Mouse (Mus musculus) hindbrain, postnatal 0 days (tissue): ENCODE results near the gene Epo. TPM values are rescaled to one million over a fixed set of nuclear protein-coding genes. Genes with fewer than 3 reads are reported as not detected.

Experiments
- ATAC-seq: fragments of 200-750 bp; cut with Nextera tagmentation; 2 replicates; pipeline ENCODE4 v1.8.0; 2017; ENCODE audit warnings: mild to moderate bottlenecking, moderate TSS enrichment, moderate library complexity
- DNase-seq: peaks from one replicate; pipeline ENCODE4 v3.0.0-alpha.2; 2015; ENCODE audit warnings: low spot score
- H3K27ac ChIP-seq: fragments of 300-500 bp; sonication (generic); 2 replicates; pipeline ENCODE4 v1.5.1; 2014; ENCODE audit warnings: mild to moderate bottlenecking
- H3K27me3 ChIP-seq: fragments of 300-500 bp; sonication (generic); 2 replicates; pipeline ENCODE4 v1.6.1; 2014; ENCODE audit warnings: low read length, mixed read lengths; ENCODE audit not compliant: insufficient read depth
- H3K36me3 ChIP-seq: fragments of 300-500 bp; sonication (generic); 2 replicates; pipeline ENCODE4 v1.6.1; 2014; ENCODE audit warnings: low read length, mixed read lengths; ENCODE audit not compliant: insufficient read depth
- H3K4me1 ChIP-seq: fragments of 300-500 bp; sonication (generic); 2 replicates; pipeline ENCODE4 v1.6.1; 2014; ENCODE audit warnings: antibody characterized with exemption, low read length, mixed read lengths; ENCODE audit not compliant: insufficient read depth
- H3K4me2 ChIP-seq: fragments of 300-500 bp; sonication (generic); 2 replicates; pipeline ENCODE4 v1.6.1; 2014; ENCODE audit warnings: low read depth, mild to moderate bottlenecking, low read length, moderate library complexity, mixed read lengths
- H3K4me3 ChIP-seq: fragments of 300-500 bp; sonication (generic); 2 replicates; pipeline ENCODE4 v1.5.1; 2014; ENCODE audit warnings: low read length
- H3K9ac ChIP-seq: fragments of 300-500 bp; sonication (generic); replicated peaks from 2 replicates; pipeline ENCODE4 v1.6.1; 2014; ENCODE audit warnings: mild to moderate bottlenecking, low read length, moderate library complexity, mixed read lengths
- H3K9me3 ChIP-seq: fragments of 300-500 bp; sonication (generic); 2 replicates; pipeline ENCODE4 v1.6.1; 2016; ENCODE audit warnings: low read length, mixed read lengths
- CTCF ChIP-seq: IDR thresholded peaks from 2 replicates; pipeline ENCODE4 v1.5.1; 2016; ENCODE audit warnings: antibody characterized with exemption, control low read depth, low read depth
- WGBS: fragments of 180-500 bp; shearing (Covaris S2); extraction: QIAGEN DNeasy Blood & Tissue Kit; methylation state at CpG from one replicate; pipeline ENCODE4 v1.1.7; 2014; 5-methylcytosine and 5-hydroxymethylcytosine counted together
- polyA plus RNA-seq: library from polyadenylated mRNA; unstranded; fragments of >200 nt; fragmentation: Nextera tagmentation; extraction: Ambion mirVana; gene quantifications from 2 replicates; pipeline ENCODE4 v1.2.1, GENCODE M21; 2015
- total RNA-seq: library from RNA; depleted of rRNA; stranded (reverse); fragments of >200 nt; gene quantifications from 2 replicates; pipeline ENCODE4 v1.2.3, GENCODE M21; 2014; rRNA removed

Epo gene
- total RNA-seq (not detected in 2 replicates), polyA plus RNA-seq (not detected in 2 replicates)

DNA sequence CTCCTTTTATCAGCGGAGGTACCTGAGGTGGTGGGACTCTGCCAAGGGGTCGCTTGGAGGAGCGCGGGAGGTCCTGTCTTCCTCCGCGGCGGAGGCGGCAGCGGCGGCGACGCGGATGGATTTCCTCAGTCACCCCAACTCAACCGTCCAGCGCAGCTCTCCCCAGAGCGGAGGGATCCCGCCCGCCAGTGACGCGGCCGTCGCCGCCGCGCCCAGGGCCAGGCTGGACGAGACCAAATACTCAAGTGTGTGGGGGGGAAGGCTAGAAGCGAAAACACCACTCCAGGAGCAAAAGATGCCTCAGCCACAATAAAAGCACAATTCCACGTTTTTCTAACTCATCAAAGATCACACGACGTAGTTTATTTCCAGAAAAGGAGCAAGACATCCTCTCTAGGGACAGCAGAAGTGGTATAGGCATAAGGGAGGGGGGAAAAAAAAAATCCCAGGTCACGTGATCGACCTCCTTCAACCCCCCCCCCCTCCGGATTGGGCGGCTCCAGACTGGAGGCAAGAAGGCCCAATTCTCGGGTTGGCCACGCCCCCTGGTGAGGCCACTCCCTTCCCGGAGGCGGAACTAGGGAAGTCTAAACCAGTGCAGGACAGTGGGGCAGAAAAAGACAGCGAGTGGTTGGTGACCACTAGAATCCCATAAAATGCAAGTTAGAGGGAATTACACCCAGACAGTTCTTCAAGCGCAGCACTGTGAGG, at the start of gene Epo, which contains the start of gene Gnb2:
Epo (minus strand) TSS at position 126 of the 711 bp plus-strand sequence.
Gnb2 (minus strand) TSS at position 394 of the 711 bp plus-strand sequence.
- Histone ChIP-seq H3K27me3 (no peaks in the 10 kb centered on the region), H3K9ac (peak within 1 kb of the TSS; percentile 97), H3K4me3 (peak within 1 kb of the TSS; percentile 80), H3K4me1 (peaks cover 12% of the 10 kb centered on the region; the same call in 1 of the 2 replicates), H3K27ac (peak within 1 kb of the TSS; percentile 97), H3K36me3 (peaks cover 12% of the 10 kb centered on the region), H3K9me3 (no peaks in the 10 kb centered on the region), H3K4me2 (peak within 1 kb of the TSS; percentile 97)
- DNase-seq (peak; percentile 99), ATAC-seq (peak; percentile 78)
- WGBS = under 1% methylated on average over 37 of the region's 40 CpGs
- peak; percentile 2; the same call in 1 of the 2 replicates for TF ChIP-seq CTCF

DNA sequence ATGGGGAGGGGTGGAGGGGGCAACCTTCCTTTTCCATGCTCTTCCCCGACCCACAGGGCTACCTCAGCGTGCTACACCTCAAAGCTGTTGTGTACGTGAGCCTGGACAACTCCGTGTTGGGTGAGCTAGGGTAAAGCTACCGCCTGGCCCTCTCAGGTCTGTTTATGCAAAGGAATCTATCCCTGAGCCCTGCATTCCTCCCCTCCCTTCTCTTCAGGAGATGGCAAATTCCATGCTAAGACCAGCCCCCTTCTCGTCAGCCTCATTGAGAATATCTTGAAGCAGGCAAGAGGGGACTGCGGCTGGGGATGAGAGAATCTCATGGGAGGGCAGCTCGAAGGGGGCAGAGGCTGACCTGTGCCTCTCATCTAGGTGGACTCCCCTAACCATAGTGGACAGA, 49.7 kb upstream of the Epo start:
- no peak overlapping the region; the same call in 1 of the 2 replicates for H3K9ac ChIP-seq
- peak overlapping the region; percentile 88 for H3K27ac ChIP-seq
- H3K4me3 ChIP-seq = peak overlapping the region; percentile 29; the same call in 1 of the 2 replicates
- H3K9me3 ChIP-seq = no peaks in the 10 kb centered on the region
- no peak for ATAC-seq
- WGBS = 38% methylated on average over 8 of the region's 8 CpGs
- DNase-seq = no peak
- no peaks in the 10 kb centered on the region for H3K27me3 ChIP-seq
- no peaks in the 10 kb centered on the region for H3K36me3 ChIP-seq
- H3K4me1 ChIP-seq = peaks cover 8% of the 10 kb centered on the region
- peak overlapping the region; percentile 55 for H3K4me2 ChIP-seq
- TF ChIP-seq CTCF = no peak

DNA sequence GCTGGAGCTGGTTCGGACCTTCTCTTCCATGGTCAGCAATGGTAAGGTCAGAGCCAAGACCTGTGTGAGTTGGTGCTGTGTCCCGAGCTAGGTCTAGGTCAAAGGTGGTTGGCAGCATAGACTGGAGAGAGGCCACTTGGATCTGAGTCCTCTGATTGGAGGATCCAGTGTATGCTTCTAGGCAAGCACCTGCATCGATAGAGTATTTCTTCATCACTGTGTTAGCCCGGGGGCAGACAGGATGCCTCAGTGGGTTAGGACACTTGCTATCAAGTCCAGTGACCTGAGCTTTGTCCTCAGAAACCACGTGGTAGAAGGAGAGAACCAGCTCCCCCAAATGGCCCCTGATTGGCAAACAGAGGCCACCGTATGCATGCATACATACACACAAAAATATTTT, 47.2 kb upstream of the Epo start:
- H3K27me3 ChIP-seq = no peaks in the 10 kb centered on the region
- ATAC-seq (no peak), DNase-seq (no peak)
- no peaks in the 10 kb centered on the region for H3K36me3 ChIP-seq
- no peak overlapping the region for H3K27ac ChIP-seq
- peaks cover 8% of the 10 kb centered on the region for H3K4me1 ChIP-seq
- TF ChIP-seq CTCF = no peak
- H3K9me3 ChIP-seq = no peaks in the 10 kb centered on the region
- H3K9ac ChIP-seq = no peak overlapping the region
- WGBS = 83% methylated on average over 6 of the region's 6 CpGs
- no peak overlapping the region for H3K4me3 ChIP-seq
- no peak overlapping the region for H3K4me2 ChIP-seq

DNA sequence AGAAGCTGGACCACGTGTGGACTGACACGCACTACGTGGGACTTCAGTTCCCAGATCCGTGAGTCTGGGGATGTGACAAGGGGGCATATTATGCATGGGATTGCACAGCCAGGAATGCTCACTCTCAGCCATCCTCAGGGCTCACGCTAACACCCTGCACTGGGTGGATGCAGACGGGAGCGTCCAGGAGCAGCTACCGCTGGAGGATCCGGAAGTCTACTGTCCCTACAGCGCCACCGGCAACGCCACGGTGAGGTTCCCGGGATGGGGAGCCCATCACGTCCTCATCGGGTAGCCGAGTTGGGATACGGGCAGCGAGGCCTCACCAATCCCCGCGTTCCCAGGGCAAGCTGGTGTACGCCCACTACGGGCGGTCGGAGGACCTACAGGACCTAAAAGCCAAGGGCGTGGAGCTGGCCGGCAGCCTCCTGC, 41.4 kb upstream of the Epo start:
- Histone ChIP-seq H3K27ac (peak overlapping the region; percentile 32; the same call in 1 of the 2 replicates), H3K4me1 (no peaks in the 10 kb centered on the region), H3K27me3 (no peaks in the 10 kb centered on the region), H3K4me3 (peak overlapping the region; percentile 25), H3K4me2 (peak overlapping the region; percentile 54), H3K9ac (no peak overlapping the region), H3K9me3 (no peaks in the 10 kb centered on the region), H3K36me3 (no peaks in the 10 kb centered on the region)
- 7% methylated on average over 27 of the region's 27 CpGs for whole genome bisulfite sequencing
- peak; percentile 54 for TF ChIP-seq CTCF
- ATAC-seq (peak; percentile 65), DNase-seq (peak; percentile 61)

DNA sequence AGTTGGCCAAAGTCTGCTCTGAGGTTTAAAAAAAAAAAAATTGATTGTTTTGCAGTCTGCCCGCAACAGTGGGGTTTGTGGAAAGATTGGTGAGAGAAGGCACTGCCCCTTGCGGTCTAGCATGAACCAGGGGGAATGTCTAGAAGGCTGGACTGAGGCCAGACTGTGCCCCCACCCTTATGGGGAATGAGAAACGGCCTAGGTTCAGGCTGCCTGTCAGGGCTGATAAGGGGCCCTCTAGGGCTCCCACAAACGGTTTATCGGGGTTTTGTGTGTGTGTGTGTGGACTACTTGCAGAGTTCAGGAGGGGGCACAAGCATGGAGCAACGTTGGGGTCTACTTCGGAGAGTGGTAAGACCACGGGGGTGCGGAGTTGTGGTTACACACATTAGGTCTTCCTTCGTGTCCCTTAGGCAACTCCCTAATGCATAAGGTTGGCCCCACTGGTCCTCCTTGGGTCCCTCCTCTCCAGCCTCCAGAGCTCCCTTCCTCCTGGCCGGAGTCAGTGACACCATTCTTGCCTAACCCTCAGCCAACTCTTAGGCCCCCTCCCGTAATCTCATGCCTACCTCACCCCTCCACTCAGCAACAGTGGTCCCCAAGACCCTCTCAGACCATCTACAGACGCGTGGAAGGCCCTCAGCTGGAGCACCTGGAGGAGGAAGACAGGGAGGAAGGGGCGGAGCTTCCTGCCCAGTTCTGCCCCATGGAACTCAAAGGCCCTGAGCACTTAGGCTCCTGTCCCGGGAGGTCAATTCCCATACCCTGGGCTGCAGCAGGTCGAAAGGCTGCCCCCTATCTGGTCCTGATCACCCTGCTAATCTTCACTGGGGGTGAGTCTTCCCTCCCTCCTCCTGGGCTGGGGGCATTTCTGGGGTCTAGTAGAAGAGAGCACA, 37.9 kb upstream of the Epo start:
- no peak overlapping the region for H3K4me2 ChIP-seq
- no peak for TF ChIP-seq CTCF
- DNase-seq (no peak), ATAC-seq (no peak)
- 77% methylated on average over 17 of the region's 17 CpGs for WGBS
- H3K27ac ChIP-seq = no peak overlapping the region
- no peaks in the 10 kb centered on the region for H3K27me3 ChIP-seq
- H3K4me3 ChIP-seq = no peak overlapping the region
- H3K36me3 ChIP-seq = no peaks in the 10 kb centered on the region
- no peaks in the 10 kb centered on the region for H3K4me1 ChIP-seq
- H3K9ac ChIP-seq = no peak overlapping the region
- H3K9me3 ChIP-seq = no peaks in the 10 kb centered on the region

DNA sequence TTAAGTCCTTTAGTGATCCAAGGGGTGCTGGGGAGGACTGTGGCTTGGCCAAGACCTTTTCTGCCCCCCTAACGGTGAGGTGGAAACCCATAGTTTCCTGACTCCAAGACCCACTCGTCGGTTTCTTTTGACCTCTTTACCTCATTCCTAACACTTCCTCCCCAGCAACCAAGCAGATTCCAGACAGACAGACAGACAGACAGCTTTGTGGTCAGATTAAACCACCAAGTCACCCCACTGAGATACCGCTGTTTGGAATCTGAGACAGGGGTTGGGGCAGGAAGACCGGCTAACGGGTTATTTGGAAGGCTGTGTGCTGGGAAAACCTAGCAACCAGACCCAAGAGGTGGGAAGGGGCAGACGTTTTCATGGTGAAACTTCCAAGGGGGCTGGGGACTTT, 37.1 kb upstream of the Epo start:
- no peak for DNase-seq
- WGBS = 33% methylated on average over 7 of the region's 7 CpGs
- no peak for ATAC-seq

More for the DNA sequence above, 37.1 kb upstream of the Epo start:
- Histone ChIP-seq H3K36me3 (no peaks in the 10 kb centered on the region), H3K27ac (no peak overlapping the region), H3K4me2 (no peak overlapping the region), H3K27me3 (no peaks in the 10 kb centered on the region), H3K9ac (no peak overlapping the region), H3K4me3 (no peak overlapping the region), H3K4me1 (no peaks in the 10 kb centered on the region), H3K9me3 (no peaks in the 10 kb centered on the region)
- no peak for TF ChIP-seq CTCF
